Mouse (Mus musculus) hindbrain, embryonic 11.5 days (tissue): ENCODE results near the gene Ifnl3. TPM values are rescaled to one million over a fixed set of nuclear protein-coding genes. Genes with fewer than 3 reads are reported as not detected.
A peak's percentile ranks its signal among the peaks of the same experiment; 100 is the strongest.
"Not testable (repeated sequence)": the region's sequence is repeated elsewhere in the genome, so short reads cannot be mapped to it uniquely, and the experiment has no call there.

ENCODE experiments used
- ATAC-seq: fragments of 200-750 bp; cut with Nextera tagmentation; 2 replicates; pipeline ENCODE4 v1.8.0; 2017; ENCODE audit warnings: mild to moderate bottlenecking, moderate TSS enrichment, moderate library complexity; ENCODE audit not compliant: low FRiP score
- DNase-seq: peaks from one replicate; pipeline ENCODE4 v3.0.0-alpha.2; 2015; ENCODE audit warnings: low spot score
- H3K27ac ChIP-seq: fragments of 300-500 bp; sonication (generic); 2 replicates; pipeline ENCODE4 v1.5.1; 2014; ENCODE audit warnings: mild to moderate bottlenecking, low read depth, low read length
- H3K27me3 ChIP-seq: fragments of 300-500 bp; sonication (generic); 2 replicates; pipeline ENCODE4 v1.6.1; 2014; ENCODE audit warnings: mild to moderate bottlenecking, low read length, moderate library complexity, mixed read lengths; ENCODE audit not compliant: control insufficient read depth, insufficient read depth
- H3K36me3 ChIP-seq: fragments of 300-500 bp; sonication (generic); 2 replicates; pipeline ENCODE4 v1.6.1; 2014; ENCODE audit warnings: mild to moderate bottlenecking, low read length, moderate library complexity, mixed read lengths; ENCODE audit not compliant: control insufficient read depth, insufficient read depth
- H3K4me1 ChIP-seq: fragments of 300-500 bp; sonication (generic); replicated peaks from 2 replicates; pipeline ENCODE4 v1.6.1; 2014; ENCODE audit warnings: low read length, mixed read lengths; ENCODE audit not compliant: control insufficient read depth, insufficient read depth
- H3K4me2 ChIP-seq: fragments of 300-500 bp; sonication (generic); replicated peaks from 2 replicates; pipeline ENCODE4 v1.6.1; 2014; ENCODE audit warnings: mild to moderate bottlenecking, low read depth, low read length
- H3K4me3 ChIP-seq: fragments of 300-500 bp; sonication (generic); 2 replicates; pipeline ENCODE4 v1.5.1; 2014; ENCODE audit warnings: low read depth, low read length
- H3K9ac ChIP-seq: fragments of 300-500 bp; sonication (generic); 2 replicates; pipeline ENCODE4 v1.6.1; 2014; ENCODE audit warnings: low read depth, low read length
- H3K9me3 ChIP-seq: fragments of 300-500 bp; sonication (generic); 2 replicates; pipeline ENCODE4 v1.6.1; 2016; ENCODE audit warnings: low read length; ENCODE audit not compliant: control insufficient read depth
- WGBS: fragments of 180-500 bp; shearing (Covaris S2); extraction: QIAGEN DNeasy Blood & Tissue Kit; methylation state at CpG from one replicate; pipeline ENCODE4 v1.1.7; 2014; 5-methylcytosine and 5-hydroxymethylcytosine counted together
- polyA plus RNA-seq: library from polyadenylated mRNA; unstranded; fragments of >200 nt; fragmentation: Nextera tagmentation; extraction: Ambion mirVana; gene quantifications from 2 replicates; pipeline ENCODE4 v1.2.1, GENCODE M21; 2014

Ifnl3 gene
- polyA plus RNA-seq, 1 experiment from 2014 or later: not detected

GRCm38 (mm10) chr7:28492310-28492709 lies 30.3 kb upstream of the Ifnl3 start:
- Histone ChIP-seq H3K27ac (no peak overlapping the region), H3K4me1 (no peaks in the 10 kb centered on the region), H3K4me3 (no peak overlapping the region), H3K27me3 (peaks cover 2% of the 10 kb centered on the region; the same call in 1 of the 2 replicates), H3K9ac (no peak overlapping the region), H3K4me2 (no peak overlapping the region), H3K36me3 (no peaks in the 10 kb centered on the region), H3K9me3 (no peaks in the 10 kb centered on the region)
- no peak for DNase-seq
- no peak for ATAC-seq
- WGBS: 89% methylated on average over 8 of the region's 8 CpGs

DNA sequence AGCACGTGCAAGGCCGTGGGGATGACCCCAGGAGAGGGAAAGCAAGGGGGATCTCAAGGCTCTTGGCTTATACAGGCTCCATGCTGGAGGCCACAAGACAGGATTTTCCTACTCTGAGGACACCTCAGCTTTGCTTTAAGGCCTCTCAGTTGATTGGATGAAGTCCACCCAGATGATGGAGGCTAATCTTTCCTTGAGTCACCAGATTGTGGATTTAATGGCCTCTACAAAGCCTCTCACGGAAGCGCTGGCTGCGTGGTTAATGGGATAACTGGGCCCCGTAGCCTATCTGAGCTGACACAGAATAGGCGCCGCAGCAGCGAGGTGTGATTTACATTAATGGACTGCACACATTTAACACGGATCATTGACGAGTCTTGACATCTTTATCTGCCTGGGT lies 27.2 kb upstream of the Ifnl3 start:
- 77% methylated on average over 11 of the region's 11 CpGs for WGBS
- no peak overlapping the region for H3K9ac ChIP-seq
- H3K9me3 ChIP-seq: no peaks in the 10 kb centered on the region
- ATAC-seq (no peak), DNase-seq (no peak)
- no peak overlapping the region for H3K27ac ChIP-seq
- H3K4me2 ChIP-seq: no peak overlapping the region
- H3K4me1 ChIP-seq: no peaks in the 10 kb centered on the region
- no peaks in the 10 kb centered on the region for H3K27me3 ChIP-seq
- H3K4me3 ChIP-seq: no peak overlapping the region
- H3K36me3 ChIP-seq: no peaks in the 10 kb centered on the region

DNA sequence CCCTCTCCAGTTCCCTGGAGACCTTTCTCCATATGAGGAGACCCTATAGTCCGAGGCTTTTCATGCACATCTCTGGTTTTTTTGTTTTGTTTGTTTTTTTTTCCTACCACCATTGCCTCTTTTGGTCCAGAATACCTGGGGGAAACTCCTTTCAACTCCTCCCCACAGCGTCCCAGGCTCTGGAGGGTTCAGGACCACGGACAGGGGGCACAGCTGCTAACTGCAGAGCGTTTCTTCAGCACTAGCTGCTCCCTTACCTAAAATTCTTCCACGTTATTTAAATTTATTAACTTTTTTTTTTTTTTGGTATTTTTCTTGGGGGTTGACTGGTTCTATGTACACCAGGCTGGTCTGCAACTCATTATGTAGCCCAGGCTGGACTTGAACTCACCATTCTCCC lies 17.1 kb upstream of the Ifnl3 start:
- Histone ChIP-seq H3K27ac (no peak overlapping the region), H3K4me2 (no peak overlapping the region), H3K27me3 (no peaks in the 10 kb centered on the region), H3K4me3 (no peak overlapping the region), H3K4me1 (no peaks in the 10 kb centered on the region), H3K36me3 (no peaks in the 10 kb centered on the region), H3K9me3 (no peaks in the 10 kb centered on the region), H3K9ac (no peak overlapping the region)
- 11% methylated on average over 5 of the region's 5 CpGs for WGBS
- peak; percentile 42 for DNase-seq
- ATAC-seq: no peak

GRCm38 (mm10) chr7:28509121-28509520 lies 13.5 kb upstream of the Ifnl3 start:
- H3K4me3 ChIP-seq, H3K9ac ChIP-seq, H3K9me3 ChIP-seq, H3K27me3 ChIP-seq, H3K36me3 ChIP-seq, H3K4me2 ChIP-seq, H3K4me1 ChIP-seq, DNase-seq, ATAC-seq, H3K27ac ChIP-seq: not testable (repeated sequence)
- no CpG with 5 or more reads among the region's 2 CpGs for WGBS

GRCm38 (mm10) chr7:28510405-28510974 lies 12.1 kb upstream of the Ifnl3 start, which contains the start of gene Ifnl2:
Gene Ifnl2, minus strand, starts transcription at chr7:28510455.
- H3K4me1 ChIP-seq, H3K4me3 ChIP-seq, H3K9ac ChIP-seq, ATAC-seq, H3K27me3 ChIP-seq, H3K9me3 ChIP-seq, H3K27ac ChIP-seq, DNase-seq, H3K36me3 ChIP-seq, H3K4me2 ChIP-seq: not testable (repeated sequence)
- WGBS: 67% methylated on average over 8 of the region's 8 CpGs

GRCm38 (mm10) chr7:28511441-28511840 lies 11.2 kb upstream of the Ifnl3 start:
- ATAC-seq (no peak), DNase-seq (no peak)
- no peaks in the 10 kb centered on the region for H3K27me3 ChIP-seq
- 73% methylated on average over 8 of the region's 8 CpGs for WGBS
- H3K9me3 ChIP-seq: no peaks in the 10 kb centered on the region
- no peak overlapping the region for H3K27ac ChIP-seq
- H3K4me3 ChIP-seq: no peak overlapping the region
- H3K4me2 ChIP-seq: no peak overlapping the region
- H3K4me1 ChIP-seq: no peaks in the 10 kb centered on the region
- no peak overlapping the region for H3K9ac ChIP-seq
- no peaks in the 10 kb centered on the region for H3K36me3 ChIP-seq

DNA sequence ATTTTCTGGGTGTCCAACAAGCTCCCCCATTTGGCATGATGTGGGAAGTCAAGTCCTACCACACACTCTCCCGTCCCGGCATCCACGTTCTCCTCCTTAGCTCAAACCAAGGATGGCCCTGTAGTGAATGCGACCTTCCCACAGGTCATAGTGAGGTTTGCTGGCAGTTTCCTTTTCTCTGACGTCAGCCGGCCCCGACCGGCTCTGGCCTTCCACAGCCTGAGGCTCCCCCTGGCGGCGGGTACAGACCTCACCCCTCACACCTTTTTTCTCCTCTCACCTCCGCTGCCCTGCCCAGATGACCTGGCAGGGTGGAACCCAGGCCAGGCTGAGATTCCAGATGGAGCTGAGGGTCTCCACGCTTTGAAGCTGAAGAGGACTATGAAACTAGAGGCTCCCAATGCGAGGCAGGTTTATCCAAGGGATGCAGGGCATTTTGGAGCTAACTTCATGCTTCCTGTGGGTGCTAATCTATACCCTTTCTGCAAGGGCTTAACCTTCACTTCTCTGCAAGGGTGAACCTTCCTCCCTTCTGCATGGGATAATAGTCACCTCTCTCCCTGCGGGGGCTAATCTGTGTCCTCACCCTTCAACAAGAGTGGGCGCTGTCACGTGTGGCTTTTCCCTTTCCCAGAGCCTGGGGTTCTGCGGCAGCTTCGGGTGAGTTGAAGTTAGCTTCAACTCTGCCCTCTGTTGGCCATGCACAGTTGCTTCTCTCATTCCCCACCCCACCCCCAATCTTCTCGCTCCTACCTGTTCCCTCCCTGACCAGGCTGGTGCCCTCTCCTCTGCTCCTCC lies 5.5 kb downstream of the Ifnl3 start:
- no peaks in the 10 kb centered on the region for H3K36me3 ChIP-seq
- no peak overlapping the region for H3K9ac ChIP-seq
- ATAC-seq (no peak), DNase-seq (peak; percentile 86)
- H3K4me2 ChIP-seq: no peak overlapping the region
- H3K4me1 ChIP-seq: no peaks in the 10 kb centered on the region
- no peak overlapping the region for H3K4me3 ChIP-seq
- no peak overlapping the region for H3K27ac ChIP-seq
- no peaks in the 10 kb centered on the region for H3K27me3 ChIP-seq
- H3K9me3 ChIP-seq: no peaks in the 10 kb centered on the region
- 13% methylated on average over 19 of the region's 19 CpGs for WGBS

- ATAC-seq (no peak), DNase-seq (no peak)
- Histone ChIP-seq H3K36me3 (no peaks in the 10 kb centered on the region), H3K27me3 (no peaks in the 10 kb centered on the region), H3K9ac (no peak overlapping the region), H3K4me1 (no peaks in the 10 kb centered on the region), H3K4me2 (no peak overlapping the region), H3K4me3 (no peak overlapping the region), H3K9me3 (no peaks in the 10 kb centered on the region), H3K27ac (no peak overlapping the region)
- 78% methylated on average over 8 of the region's 8 CpGs for WGBS
Measured at GRCm38 (mm10) chr7:28532005-28532404, 9.4 kb downstream of the Ifnl3 start.

DNA sequence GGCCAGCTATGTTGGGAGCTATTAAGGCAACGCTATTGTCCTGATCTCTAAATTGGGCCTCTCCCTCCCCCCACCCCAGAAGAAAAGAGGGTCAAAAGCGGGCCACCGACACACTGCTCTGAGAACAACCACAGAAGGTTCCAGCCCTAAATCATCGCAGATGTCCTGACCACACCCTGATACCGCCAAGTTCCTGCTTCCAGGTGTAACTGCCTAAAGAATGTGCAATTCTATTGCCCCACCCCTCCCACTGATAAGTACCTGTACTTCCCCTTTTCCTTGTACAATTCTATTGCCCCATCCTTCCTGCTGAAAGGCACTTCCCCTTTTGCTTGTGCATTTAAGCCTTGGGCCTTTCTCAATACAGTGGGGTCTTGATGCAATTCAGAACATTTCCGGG lies 16.2 kb downstream of the Ifnl3 start:
- H3K9me3 ChIP-seq, H3K9ac ChIP-seq, DNase-seq, H3K4me1 ChIP-seq, H3K36me3 ChIP-seq, H3K4me2 ChIP-seq, H3K4me3 ChIP-seq, H3K27me3 ChIP-seq, ATAC-seq, H3K27ac ChIP-seq: not testable (repeated sequence)
- 94% methylated on average over 6 of the region's 6 CpGs for WGBS
